Mouse (Mus musculus) embryonic facial prominence, embryonic 14.5 days (tissue): Measurements from ENCODE around the gene Smc3. TPM values are rescaled to one million over a fixed set of nuclear protein-coding genes. Genes with fewer than 3 reads are reported as not detected.

Source experiments
- ATAC-seq: fragments of 200-750 bp; cut with Nextera tagmentation; 2 replicates; pipeline ENCODE4 v1.8.0; 2017; ENCODE audit warnings: low read depth, moderate number of reproducible peaks, moderate TSS enrichment
- DNase-seq: peaks from one replicate; pipeline ENCODE4 v3.0.0-alpha.2; 2015; ENCODE audit warnings: low spot score
- H3K27ac ChIP-seq: fragments of 300-500 bp; sonication (generic); replicated peaks from 2 replicates; pipeline ENCODE4 v1.5.1; 2014; ENCODE audit warnings: low read depth, mild to moderate bottlenecking, low read length, moderate library complexity
- H3K27me3 ChIP-seq: fragments of 300-500 bp; sonication (generic); replicated peaks from 2 replicates; pipeline ENCODE4 v1.6.1; 2014; ENCODE audit warnings: low read length; ENCODE audit not compliant: control insufficient read depth, insufficient read depth
- H3K36me3 ChIP-seq: fragments of 300-500 bp; sonication (generic); 2 replicates; pipeline ENCODE4 v1.6.1; 2014; ENCODE audit warnings: low read length, mixed read lengths; ENCODE audit not compliant: control insufficient read depth, insufficient read depth
- H3K4me1 ChIP-seq: fragments of 300-500 bp; sonication (generic); 2 replicates; pipeline ENCODE4 v1.6.1; 2014; ENCODE audit warnings: antibody characterized with exemption, low read length; ENCODE audit not compliant: control insufficient read depth, insufficient read depth
- H3K4me2 ChIP-seq: fragments of 300-500 bp; sonication (generic); 2 replicates; pipeline ENCODE4 v1.6.1; 2014; ENCODE audit warnings: low read depth, mild to moderate bottlenecking, low read length, moderate library complexity, mixed read lengths
- H3K4me3 ChIP-seq: fragments of 300-500 bp; sonication (generic); 2 replicates; pipeline ENCODE4 v1.5.1; 2014; ENCODE audit warnings: low read depth, mild to moderate bottlenecking, low read length
- H3K9ac ChIP-seq: fragments of 300-500 bp; sonication (generic); 2 replicates; pipeline ENCODE4 v1.6.1; 2014; ENCODE audit warnings: low read depth, mild to moderate bottlenecking, low read length, moderate library complexity, mixed read lengths
- H3K9me3 ChIP-seq: fragments of 300-500 bp; sonication (generic); 2 replicates; pipeline ENCODE4 v1.6.1; 2016; ENCODE audit warnings: low read length; ENCODE audit not compliant: control insufficient read depth
- WGBS: fragments of 180-500 bp; shearing (Covaris S2); extraction: QIAGEN DNeasy Blood & Tissue Kit; methylation state at CpG from one replicate; pipeline ENCODE4 v1.1.7; 2014; 5-methylcytosine and 5-hydroxymethylcytosine counted together
- polyA plus RNA-seq: library from polyadenylated mRNA; unstranded; fragments of >200 nt; fragmentation: Nextera tagmentation; extraction: Ambion mirVana; gene quantifications from 2 replicates; pipeline ENCODE4 v1.2.1, GENCODE M21; 2014

Gene Smc3
- polyA plus RNA-seq, 1 experiment from 2014 or later, result 58.4 TPM

DNA sequence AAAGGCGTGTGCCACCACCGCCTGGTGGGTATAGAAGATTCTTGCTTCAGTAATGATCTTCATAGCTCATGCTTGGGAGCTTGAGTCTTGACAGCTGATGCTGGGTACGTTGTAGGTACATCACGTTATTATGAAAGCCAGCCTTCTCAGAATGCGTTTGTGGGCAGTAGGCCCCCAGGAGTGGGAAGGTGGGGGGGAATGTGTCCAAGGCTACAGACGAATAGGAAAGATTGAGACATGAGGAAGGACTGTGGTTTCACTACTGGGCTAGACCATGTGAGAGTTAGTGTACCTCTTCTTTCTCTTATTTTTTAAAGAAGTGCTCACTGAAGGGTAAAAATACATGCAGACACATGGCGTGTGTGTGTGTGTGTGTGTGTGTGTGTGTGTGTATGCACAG lies 68.6 kb downstream of the Smc3 start:
- Histone ChIP-seq H3K4me1 (peaks cover 11% of the 10 kb centered on the region), H3K36me3 (no peaks in the 10 kb centered on the region), H3K4me3 (no peak overlapping the region), H3K27ac (no peak overlapping the region), H3K9ac (no peak overlapping the region), H3K27me3 (peaks cover 8% of the 10 kb centered on the region), H3K9me3 (no peaks in the 10 kb centered on the region), H3K4me2 (no peak overlapping the region)
- ATAC-seq, result no peak
- no peak for DNase-seq
- WGBS, result 88% methylated on average over 7 of the region's 7 CpGs

DNA sequence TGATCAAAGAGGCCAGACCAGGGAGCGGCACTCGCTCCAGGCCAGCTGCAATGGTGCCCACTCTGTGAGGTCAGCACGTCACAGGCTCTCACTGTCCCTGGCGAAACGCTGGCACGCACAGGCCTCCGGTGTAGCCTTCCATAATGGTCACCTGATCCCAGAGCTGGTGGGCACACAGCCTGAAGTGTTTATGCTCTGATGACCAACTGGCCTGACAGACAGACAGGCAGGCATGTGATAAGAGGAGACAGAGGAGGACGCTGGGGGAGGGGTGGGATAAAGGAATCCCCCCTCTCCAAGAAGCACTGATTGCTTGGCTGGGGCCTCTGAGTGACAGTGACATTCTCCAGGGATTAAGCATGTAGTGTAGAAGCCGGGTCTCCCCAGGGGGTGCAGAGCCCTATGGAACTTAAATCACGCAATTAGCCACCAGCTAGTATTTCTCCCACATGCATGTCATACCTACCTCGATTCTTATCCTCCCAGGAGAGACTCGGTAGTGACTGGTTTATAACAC lies 70.5 kb downstream of the Smc3 start:
- DNase-seq (peak; percentile 72), ATAC-seq (peak; percentile 66)
- Histone ChIP-seq H3K4me3 (no peak overlapping the region), H3K27me3 (peaks cover 26% of the 10 kb centered on the region), H3K36me3 (no peaks in the 10 kb centered on the region), H3K27ac (no peak overlapping the region), H3K9ac (no peak overlapping the region), H3K9me3 (no peaks in the 10 kb centered on the region), H3K4me2 (no peak overlapping the region), H3K4me1 (peaks cover 11% of the 10 kb centered on the region)
- WGBS, result 31% methylated on average over 12 of the region's 12 CpGs

DNA sequence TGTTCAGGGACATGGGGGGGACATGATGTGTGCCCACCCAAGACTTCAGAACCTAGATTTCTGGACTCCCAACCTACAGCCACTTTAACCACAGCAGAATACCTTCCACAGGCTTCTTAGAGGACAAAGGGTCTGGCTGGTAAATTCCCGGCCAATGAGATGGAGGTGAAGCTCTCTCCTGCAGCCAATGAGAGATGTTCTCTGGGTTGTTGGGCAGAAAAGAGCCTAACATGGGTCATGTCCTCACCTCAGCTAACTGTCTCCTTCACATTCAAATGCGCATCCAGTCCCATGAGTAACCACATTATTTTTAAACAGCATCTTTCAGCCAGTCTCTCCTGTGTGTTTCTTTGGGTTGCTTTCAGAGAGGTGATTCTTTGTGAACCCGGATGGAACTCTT lies 71.2 kb downstream of the Smc3 start:
- peaks cover 34% of the 10 kb centered on the region for H3K27me3 ChIP-seq

DNA sequence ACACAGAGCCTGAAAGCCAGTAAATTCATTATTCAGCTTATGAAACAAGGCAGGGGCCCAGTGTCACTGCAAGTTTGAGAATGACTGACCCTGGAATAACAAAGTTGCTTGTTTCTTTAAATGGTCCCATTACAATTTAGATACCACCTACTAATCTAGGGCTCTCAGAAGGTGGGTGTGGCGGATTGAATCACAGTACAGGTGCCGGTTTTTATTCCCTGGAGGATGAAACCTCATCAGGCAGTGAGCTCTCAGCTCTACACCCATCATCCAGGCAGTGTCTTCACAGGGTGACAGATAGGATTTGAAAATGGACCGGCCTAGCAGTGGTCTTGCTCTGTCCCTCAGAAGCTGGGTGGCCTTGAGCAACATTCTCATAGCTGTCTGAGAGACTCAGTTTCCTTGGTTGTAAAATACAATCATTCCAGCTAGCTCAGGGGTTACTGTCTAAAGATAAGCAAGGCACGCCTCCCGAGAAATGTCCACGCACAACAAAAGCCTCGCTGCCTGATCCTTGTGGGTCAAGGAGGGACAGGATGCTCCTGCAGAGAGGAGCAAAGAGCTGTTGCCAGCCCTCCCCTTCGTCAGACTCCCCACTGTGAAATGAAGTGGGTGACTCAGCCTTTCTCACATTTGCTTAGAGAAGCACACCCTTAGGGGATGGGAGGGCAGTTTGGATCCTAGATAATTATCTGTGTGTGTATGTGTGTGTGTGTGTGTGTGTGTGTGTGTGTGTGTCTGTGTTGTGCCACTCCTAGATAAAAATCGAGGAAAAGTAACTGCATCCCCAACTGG lies 74.1 kb downstream of the Smc3 start:
- H3K4me3 ChIP-seq, result no peak overlapping the region

More for the DNA sequence above, 71.2 kb downstream of the Smc3 start:
- H3K9ac ChIP-seq, result no peak overlapping the region
- no peaks in the 10 kb centered on the region for H3K36me3 ChIP-seq
- H3K4me1 ChIP-seq, result peaks cover 11% of the 10 kb centered on the region
- 60% methylated on average over 3 of the region's 3 CpGs for whole genome bisulfite sequencing
- H3K9me3 ChIP-seq, result no peaks in the 10 kb centered on the region
- H3K27ac ChIP-seq, result no peak overlapping the region
- ATAC-seq (no peak), DNase-seq (no peak)
- H3K4me3 ChIP-seq, result no peak overlapping the region
- H3K4me2 ChIP-seq, result no peak overlapping the region

DNA sequence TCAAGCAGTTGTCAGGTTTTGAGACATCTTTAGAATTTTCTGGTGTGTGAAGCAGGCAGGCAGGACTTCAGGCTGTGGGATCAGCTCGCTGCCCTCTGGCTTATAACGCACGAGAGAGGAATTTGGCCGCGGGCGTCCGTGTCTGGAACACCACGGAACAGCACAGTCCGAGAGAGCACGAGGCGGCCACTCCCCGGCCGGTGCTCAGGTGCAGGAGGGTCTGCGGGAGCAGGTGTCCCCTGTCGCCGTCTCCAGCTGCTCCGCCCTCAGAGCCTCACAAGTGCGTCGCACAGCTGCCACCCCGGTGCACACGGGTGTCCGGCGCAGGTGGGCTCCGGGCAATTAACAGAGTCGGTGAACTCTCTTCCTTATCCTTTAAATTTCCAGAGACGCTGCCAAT lies 76.0 kb downstream of the Smc3 start:
- Histone ChIP-seq H3K4me1 (no peaks in the 10 kb centered on the region; the same call in 1 of the 2 replicates), H3K4me2 (peak overlapping the region; percentile 100), H3K9me3 (no peaks in the 10 kb centered on the region), H3K27ac (no peak overlapping the region), H3K9ac (peak overlapping the region; percentile 64), H3K4me3 (peak overlapping the region; percentile 68), H3K36me3 (no peaks in the 10 kb centered on the region), H3K27me3 (peaks cover 62% of the 10 kb centered on the region)
- ATAC-seq (peak; percentile 32; the same call in 1 of the 2 replicates), DNase-seq (no peak)
- WGBS, result 1% methylated on average over 18 of the region's 26 CpGs

More for the DNA sequence above, 74.1 kb downstream of the Smc3 start:
- no peak for DNase-seq
- Histone ChIP-seq H3K9me3 (no peaks in the 10 kb centered on the region), H3K4me2 (no peak overlapping the region), H3K4me1 (peaks cover 11% of the 10 kb centered on the region), H3K27ac (no peak overlapping the region), H3K9ac (no peak overlapping the region), H3K36me3 (no peaks in the 10 kb centered on the region), H3K27me3 (peaks cover 61% of the 10 kb centered on the region)
- no peak for ATAC-seq
- 39% methylated on average over 9 of the region's 9 CpGs for WGBS

DNA sequence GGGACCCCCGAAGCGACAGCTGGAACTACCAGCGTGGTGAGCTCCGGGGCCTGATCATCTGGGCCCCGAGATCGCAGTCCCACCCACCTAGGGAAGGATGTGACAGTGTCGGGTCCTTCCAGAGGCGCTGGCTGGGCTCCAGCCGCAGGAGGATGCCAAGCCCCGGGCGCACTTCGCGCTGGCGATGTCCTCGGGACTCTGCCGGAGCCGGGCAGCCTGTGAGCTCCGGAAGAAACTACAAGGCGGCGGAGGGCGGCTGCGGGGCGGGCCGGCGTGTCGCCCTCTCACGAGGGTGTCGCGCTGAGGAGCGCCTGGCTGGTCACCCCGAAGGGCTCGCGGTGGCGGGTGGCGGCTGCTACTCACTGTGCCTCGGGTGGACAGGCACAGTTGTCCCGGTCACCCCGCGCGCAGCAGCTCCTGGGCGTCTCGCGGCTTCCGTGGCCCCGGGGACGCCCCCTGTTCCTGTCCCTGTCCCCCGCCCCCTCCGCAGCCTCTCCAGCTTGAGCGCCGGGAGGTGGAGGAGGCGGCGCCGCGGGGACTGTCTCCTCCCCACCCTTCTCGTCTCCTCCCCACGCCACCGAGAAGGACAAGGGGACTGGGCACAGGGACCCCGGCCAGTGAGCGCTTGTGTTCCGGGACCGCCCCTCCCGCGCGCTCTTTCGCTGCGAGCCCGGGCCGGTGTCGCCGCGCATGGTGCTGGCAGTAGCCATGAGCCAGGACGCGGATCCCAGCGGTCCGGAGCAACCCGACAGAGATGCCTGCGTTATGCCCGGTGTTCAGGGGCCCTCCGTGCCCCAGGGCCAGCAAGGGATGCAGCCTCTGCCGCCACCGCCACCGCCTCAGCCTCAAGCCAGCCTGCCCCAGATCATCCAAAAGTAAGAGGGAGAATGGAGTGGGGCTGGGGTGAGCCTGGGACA lies 76.8 kb downstream of the Smc3 start, which contains the start of gene Rbm20:
TSS of gene Rbm20 (plus strand) at position 589 of the 917 bp plus-strand sequence.
- DNase-seq, result peak; percentile 59
- no peaks in the 10 kb centered on the region for H3K9me3 ChIP-seq
- H3K27me3 ChIP-seq, result peaks cover 62% of the 10 kb centered on the region
- no peak within 1 kb of the TSS for H3K27ac ChIP-seq
- peak within 1 kb of the TSS; percentile 68 for H3K4me3 ChIP-seq
- H3K4me1 ChIP-seq, result peaks cover 6% of the 10 kb centered on the region
- 1% methylated on average over 57 of the region's 82 CpGs for WGBS
- peak; percentile 62 for ATAC-seq
- no peaks in the 10 kb centered on the region for H3K36me3 ChIP-seq
- peak within 1 kb of the TSS; percentile 64 for H3K9ac ChIP-seq
- peak within 1 kb of the TSS; percentile 100 for H3K4me2 ChIP-seq

DNA sequence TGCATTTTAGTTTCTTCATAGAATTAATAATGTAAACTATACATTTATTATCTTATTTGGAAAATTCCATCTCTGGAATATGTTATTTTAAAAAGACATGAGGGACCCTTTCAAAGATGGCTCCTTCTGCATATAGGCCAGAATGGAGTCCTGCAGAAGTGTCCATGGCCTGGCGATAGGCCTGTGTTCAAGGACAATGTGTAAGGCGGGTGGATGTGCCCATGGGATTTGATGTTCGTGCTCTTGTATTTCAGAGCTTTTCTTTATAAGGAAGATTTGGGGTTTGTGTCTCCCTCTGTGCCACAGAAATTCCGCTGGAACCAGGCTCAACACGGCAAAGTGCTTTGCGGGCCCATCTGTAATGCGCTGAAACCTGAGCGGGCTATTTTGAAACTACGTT lies 79.0 kb downstream of the Smc3 start:
- Histone ChIP-seq H3K9me3 (no peaks in the 10 kb centered on the region), H3K4me3 (no peak overlapping the region), H3K27ac (no peak overlapping the region), H3K4me1 (peaks cover 16% of the 10 kb centered on the region), H3K4me2 (no peak overlapping the region), H3K9ac (no peak overlapping the region), H3K36me3 (no peaks in the 10 kb centered on the region), H3K27me3 (peaks cover 51% of the 10 kb centered on the region)
- no peak for ATAC-seq
- WGBS, result 88% methylated on average over 9 of the region's 9 CpGs
- no peak for DNase-seq

DNA sequence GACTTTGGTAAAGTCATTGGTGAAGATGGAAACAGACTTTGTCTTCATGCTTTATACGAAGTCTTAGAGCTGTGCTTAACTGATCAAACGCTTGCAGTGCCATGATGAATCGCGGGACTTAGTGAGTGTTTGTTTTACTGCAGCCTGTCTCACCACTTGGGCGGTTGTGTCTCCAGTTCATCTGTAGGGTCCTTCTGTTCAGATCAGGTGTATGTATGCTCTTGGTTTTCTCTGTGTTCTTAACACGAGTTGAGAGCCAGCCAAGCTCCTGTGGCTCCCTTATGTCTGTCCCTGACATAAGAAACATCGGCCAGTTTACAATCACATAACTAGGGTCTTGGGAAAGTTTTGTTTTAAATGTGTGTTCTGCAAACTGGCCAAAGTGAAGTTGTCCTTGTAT lies 79.8 kb downstream of the Smc3 start:
- Histone ChIP-seq H3K9me3 (no peaks in the 10 kb centered on the region), H3K4me2 (no peak overlapping the region), H3K36me3 (no peaks in the 10 kb centered on the region), H3K9ac (no peak overlapping the region), H3K4me3 (no peak overlapping the region), H3K4me1 (peaks cover 16% of the 10 kb centered on the region), H3K27ac (no peak overlapping the region), H3K27me3 (peaks cover 43% of the 10 kb centered on the region)
- no peak for ATAC-seq
- DNase-seq, result no peak
- 80% methylated on average over 7 of the region's 7 CpGs for WGBS
